Mouse (Mus musculus) myocyte (in vitro differentiated cells): Measurements from ENCODE around the gene Lce6a. TPM values are rescaled to one million over a fixed set of nuclear protein-coding genes. Genes with fewer than 3 reads are reported as not detected.

ENCODE experiments used
- H3K27me3 ChIP-seq: one replicate; pipeline ENCODE4 v1.6.1; 2011; ENCODE audit not compliant: control insufficient read depth, insufficient read depth, insufficient read length
- H3K36me3 ChIP-seq: one replicate; pipeline ENCODE4 v1.6.1; 2011; ENCODE audit not compliant: control insufficient read depth, insufficient read depth
- H3K4me2 ChIP-seq: one replicate; pipeline ENCODE4 v1.6.1; 2011; ENCODE audit warnings: low read depth, control low read depth
- H3K4me3 ChIP-seq: one replicate; pipeline ENCODE4 v1.5.1; 2011; ENCODE audit warnings: mild to moderate bottlenecking, control low read depth, moderate library complexity
- H3K79me2 ChIP-seq: one replicate; pipeline ENCODE4 v1.6.1; 2011; ENCODE audit not compliant: control insufficient read depth, insufficient read depth
- H3ac ChIP-seq: one replicate; pipeline ENCODE4 v1.6.1; 2011; ENCODE audit not compliant: control insufficient read depth, insufficient read length
- CEBPB ChIP-seq: IDR thresholded peaks from 2 replicates; pipeline ENCODE4 v1.6.1; 2011; ENCODE audit warnings: mild to moderate bottlenecking, moderate library complexity; ENCODE audit not compliant: poor library complexity, insufficient read depth, severe bottlenecking
- E2F4 ChIP-seq: IDR thresholded peaks from one replicate; pipeline ENCODE4 v1.6.1; 2011; ENCODE audit warnings: mild to moderate bottlenecking, control low read depth, moderate library complexity; ENCODE audit not compliant: insufficient read depth
- MAX ChIP-seq: IDR thresholded peaks from one replicate; pipeline ENCODE4 v1.6.1; 2011; ENCODE audit warnings: low read depth, mild to moderate bottlenecking, control low read depth
- MYOD1 ChIP-seq, 3 experiments: IDR thresholded peaks; one replicate each; pipeline ENCODE4 v1.6.1; 2011; ENCODE audit warnings: control low read depth in 2 of 3, low read depth in 2 of 3, mild to moderate bottlenecking in 2 of 3, moderate library complexity in 1 of 3; ENCODE audit not compliant: insufficient read length in 2 of 3, control insufficient read depth in 1 of 3
- MYOG ChIP-seq, 3 experiments: IDR thresholded peaks; one replicate each; pipeline ENCODE4 v1.6.1; 2011; ENCODE audit warnings: control low read depth in 2 of 3, low read depth in 2 of 3, mild to moderate bottlenecking in 2 of 3; ENCODE audit not compliant: insufficient read length in 2 of 3, control insufficient read depth in 1 of 3, insufficient read depth in 1 of 3
- POLR2A ChIP-seq: IDR thresholded peaks from one replicate; pipeline ENCODE4 v1.6.1; 2011; ENCODE audit warnings: low read depth, mild to moderate bottlenecking, control low read depth, moderate library complexity; ENCODE audit not compliant: insufficient read length
- POLR2AphosphoS2 ChIP-seq: IDR thresholded peaks from one replicate; pipeline ENCODE4 v1.6.1; 2011; ENCODE audit warnings: low read depth, control low read depth; ENCODE audit not compliant: insufficient read length
- REST ChIP-seq: IDR thresholded peaks from one replicate; pipeline ENCODE4 v1.6.1; 2011; ENCODE audit warnings: mild to moderate bottlenecking, control low read depth, moderate library complexity; ENCODE audit not compliant: insufficient read depth, insufficient read length
- SRF ChIP-seq: IDR thresholded peaks from one replicate; pipeline ENCODE4 v1.6.1; 2011; ENCODE audit warnings: low read depth; ENCODE audit not compliant: control insufficient read depth, insufficient read length
- TCF12 ChIP-seq: IDR thresholded peaks from one replicate; pipeline ENCODE4 v1.6.1; 2011; ENCODE audit warnings: mild to moderate bottlenecking, control low read depth; ENCODE audit not compliant: poor library complexity, insufficient read depth, severe bottlenecking
- TCF3 ChIP-seq: IDR thresholded peaks from one replicate; pipeline ENCODE4 v1.6.1; 2011; ENCODE audit warnings: low read depth, control low read depth; ENCODE audit not compliant: insufficient read length
- USF1 ChIP-seq: IDR thresholded peaks from one replicate; pipeline ENCODE4 v1.6.1; 2011; ENCODE audit warnings: low read depth, mild to moderate bottlenecking, control low read depth, moderate library complexity
- polyA plus RNA-seq: library from polyadenylated mRNA; unstranded; fragments of >200 nt; fragmentation: generic; extraction: Trizol; gene quantifications from one replicate; pipeline ENCODE4 v1.2.1, GENCODE M21; 2012; ENCODE audit warnings: missing spikeins

Gene Lce6a
- polyA plus RNA-seq, result not detected

- Histone ChIP-seq H3K4me3 (no peak within 1 kb of the TSS), H3K4me2 (no peak within 1 kb of the TSS), H3ac (no peak within 1 kb of the TSS), H3K79me2 (no peaks in the 10 kb centered on the region), H3K27me3 (no peaks in the 10 kb centered on the region), H3K36me3 (no peaks in the 10 kb centered on the region)
- no peak for TF ChIP-seq MYOD1 (IDR thresholded peaks at IDR 0.05; ENCODE audit: control insufficient read depth in 1 of 3, insufficient read length in 2 of 3, low read depth in 2 of 3)
- TF ChIP-seq CEBPB, result no peak
- no peak for TF ChIP-seq E2F4
- no peak for TF ChIP-seq MYOG (IDR thresholded peaks at IDR 0.05; ENCODE audit: control insufficient read depth in 1 of 3, insufficient read depth in 1 of 3, insufficient read length in 2 of 3, low read depth in 2 of 3)
- no peak for TF ChIP-seq POLR2A
- TF ChIP-seq TCF3, result no peak
Measured at GRCm38 (mm10) chr3:92621560-92621959, at the start of gene Lce6a. Gene Lce6a, minus strand, starts transcription at chr3:92621660.

GRCm38 (mm10) chr3:92670215-92670614, 48.8 kb upstream of the Lce6a start, which contains the start of gene Lce1a2:
Gene Lce1a2, minus strand, starts transcription at chr3:92670315.
- Histone ChIP-seq H3K4me3 (no peak within 1 kb of the TSS), H3K27me3 (no peaks in the 10 kb centered on the region), H3K36me3 (no peaks in the 10 kb centered on the region), H3ac (no peak within 1 kb of the TSS), H3K4me2 (no peak within 1 kb of the TSS), H3K79me2 (no peaks in the 10 kb centered on the region)
- TF ChIP-seq MYOG (IDR thresholded peaks at IDR 0.05; ENCODE audit: control insufficient read depth in 1 of 3, insufficient read depth in 1 of 3, insufficient read length in 2 of 3, low read depth in 2 of 3) (no peak), POLR2A (no peak), REST (no peak), MAX (no peak), CEBPB (no peak), E2F4 (no peak), POLR2AphosphoS2 (no peak), TCF12 (no peak), TCF3 (no peak)

GRCm38 (mm10) chr3:92656826-92657225, 35.4 kb upstream of the Lce6a start, which contains the start of gene Lce1b:
Gene Lce1b, minus strand, starts transcription at chr3:92656926.
- no peak within 1 kb of the TSS for H3K4me3 ChIP-seq
- no peaks in the 10 kb centered on the region for H3K79me2 ChIP-seq
- H3K36me3 ChIP-seq, result no peaks in the 10 kb centered on the region
- no peaks in the 10 kb centered on the region for H3K27me3 ChIP-seq
- TF ChIP-seq USF1, result no peak
- no peak within 1 kb of the TSS for H3ac ChIP-seq
- no peak within 1 kb of the TSS for H3K4me2 ChIP-seq

- Histone ChIP-seq H3K4me3 (no peak within 1 kb of the TSS), H3K27me3 (no peaks in the 10 kb centered on the region), H3K36me3 (no peaks in the 10 kb centered on the region), H3K4me2 (no peak within 1 kb of the TSS), H3K79me2 (no peaks in the 10 kb centered on the region), H3ac (no peak within 1 kb of the TSS)
- no peak for TF ChIP-seq TCF3
- no peak for TF ChIP-seq REST
- TF ChIP-seq USF1, result no peak
- TF ChIP-seq POLR2A, result no peak
- TF ChIP-seq MYOD1 (IDR thresholded peaks at IDR 0.05; ENCODE audit: control insufficient read depth in 1 of 3, insufficient read length in 2 of 3, low read depth in 2 of 3), result no peak
- TF ChIP-seq CEBPB, result no peak
- no peak for TF ChIP-seq TCF12
Measured at GRCm38 (mm10) chr3:92648207-92648606, 26.7 kb upstream of the Lce6a start, which contains the start of gene Lce1a1. Gene Lce1a1, minus strand, starts transcription at chr3:92648307.

- Histone ChIP-seq H3K27me3 (no peaks in the 10 kb centered on the region), H3K79me2 (no peaks in the 10 kb centered on the region), H3ac (no peak overlapping the region), H3K36me3 (no peaks in the 10 kb centered on the region), H3K4me2 (no peak overlapping the region), H3K4me3 (no peak overlapping the region)
- TF ChIP-seq E2F4 (no peak), SRF (no peak), POLR2A (no peak), TCF12 (no peak), CEBPB (no peak), MYOG (IDR thresholded peaks at IDR 0.05; ENCODE audit: control insufficient read depth in 1 of 3, insufficient read depth in 1 of 3, insufficient read length in 2 of 3, low read depth in 2 of 3) (no peak), TCF3 (no peak), MYOD1 (IDR thresholded peaks at IDR 0.05; ENCODE audit: control insufficient read depth in 1 of 3, insufficient read length in 2 of 3, low read depth in 2 of 3) (no peak), POLR2AphosphoS2 (no peak), REST (no peak), USF1 (no peak), MAX (no peak)
Measured at GRCm38 (mm10) chr3:92639854-92640253, 18.4 kb upstream of the Lce6a start.
